Mouse (Mus musculus): ENCODE results near the gene Frem1. TPM values are rescaled to one million over a fixed set of nuclear protein-coding genes. Genes with fewer than 3 reads are reported as not detected.

Gene Frem1
- polyA plus RNA-seq, 1 experiment from 2014 or later = 0.63 TPM

- Histone ChIP-seq H3K4me3 (replicated peaks) (no peak within 1 kb of the TSS), H3K36me3 (no peaks in the 10 kb centered on the region), H3K27ac (no peak within 1 kb of the TSS), H3K4me1 (replicated peaks) (no peaks in the 10 kb centered on the region), H3K27me3 (no peaks in the 10 kb centered on the region), H3K9ac (no peak within 1 kb of the TSS), H3K9me3 (replicated peaks) (no peaks in the 10 kb centered on the region), H3K4me2 (no peak within 1 kb of the TSS)
- DNase-seq (no peak), ATAC-seq (ENCODE audit: low read depth) (no peak)
- 62% methylated on average over 19 of the region's 19 CpGs for WGBS (ENCODE audit: insufficient replicate concordance)
Measured at GRCm38 (mm10) chr4:82884636-82885534, 167.3 kb downstream of the Frem1 start, which contains the start of gene Cer1. Gene Cer1 (minus strand): TSS chr4:82885148.

- no peak for ATAC-seq (ENCODE audit: low read depth)
- Histone ChIP-seq H3K4me1 (replicated peaks) (no peaks in the 10 kb centered on the region), H3K36me3 (no peaks in the 10 kb centered on the region), H3K4me3 (replicated peaks) (no peak overlapping the region), H3K9me3 (replicated peaks) (no peaks in the 10 kb centered on the region), H3K27ac (no peak overlapping the region), H3K27me3 (no peaks in the 10 kb centered on the region), H3K9ac (no peak overlapping the region), H3K4me2 (no peak overlapping the region)
- DNase-seq = no peak
- 67% methylated on average over 9 of the region's 9 CpGs for WGBS (ENCODE audit: insufficient replicate concordance)
Measured at GRCm38 (mm10) chr4:82882500-82882899, 169.6 kb downstream of the Frem1 start.

GRCm38 (mm10) chr4:82881366-82881765 lies 170.8 kb downstream of the Frem1 start:
- no peak for DNase-seq
- no peak for ATAC-seq (ENCODE audit: low read depth)
- WGBS (ENCODE audit: insufficient replicate concordance) = 59% methylated on average over 3 of the region's 3 CpGs

GRCm38 (mm10) chr4:82880243-82880642 lies 171.9 kb downstream of the Frem1 start:
- WGBS (ENCODE audit: insufficient replicate concordance) = 65% methylated on average over 2 of the region's 2 CpGs
- no peak overlapping the region for H3K4me3 ChIP-seq (replicated peaks)

More at GRCm38 (mm10) chr4:82881366-82881765, 170.8 kb downstream of the Frem1 start:
- H3K9me3 ChIP-seq (replicated peaks) = no peaks in the 10 kb centered on the region
- H3K27ac ChIP-seq = no peak overlapping the region
- no peak overlapping the region for H3K4me2 ChIP-seq
- H3K4me3 ChIP-seq (replicated peaks) = no peak overlapping the region
- no peaks in the 10 kb centered on the region for H3K27me3 ChIP-seq
- no peaks in the 10 kb centered on the region for H3K36me3 ChIP-seq
- H3K4me1 ChIP-seq (replicated peaks) = no peaks in the 10 kb centered on the region
- H3K9ac ChIP-seq = no peak overlapping the region

GRCm38 (mm10) chr4:82879152-82879551 lies 173.0 kb downstream of the Frem1 start:
- no peak for DNase-seq
- Histone ChIP-seq H3K36me3 (no peaks in the 10 kb centered on the region), H3K4me3 (replicated peaks) (no peak overlapping the region), H3K27me3 (no peaks in the 10 kb centered on the region), H3K4me1 (replicated peaks) (0 out of 2 replicates have a peak, but pooled peaks cover 2% of the 10 kb centered on the region), H3K4me2 (no peak overlapping the region), H3K27ac (no peak overlapping the region), H3K9me3 (replicated peaks) (no peaks in the 10 kb centered on the region), H3K9ac (no peak overlapping the region)
- no peak for ATAC-seq (ENCODE audit: low read depth)
- WGBS (ENCODE audit: insufficient replicate concordance) = 57% methylated on average over 6 of the region's 6 CpGs

More at GRCm38 (mm10) chr4:82880243-82880642, 171.9 kb downstream of the Frem1 start:
- H3K9me3 ChIP-seq (replicated peaks) = no peaks in the 10 kb centered on the region
- H3K9ac ChIP-seq = no peak overlapping the region
- no peaks in the 10 kb centered on the region for H3K27me3 ChIP-seq
- H3K36me3 ChIP-seq = no peaks in the 10 kb centered on the region
- H3K4me1 ChIP-seq (replicated peaks) = no peaks in the 10 kb centered on the region
- ATAC-seq (ENCODE audit: low read depth) (no peak), DNase-seq (no peak)
- H3K4me2 ChIP-seq = no peak overlapping the region
- no peak overlapping the region for H3K27ac ChIP-seq

- Histone ChIP-seq H3K27ac (no peak overlapping the region), H3K4me2 (no peak overlapping the region), H3K4me3 (replicated peaks) (no peak overlapping the region), H3K27me3 (no peaks in the 10 kb centered on the region), H3K4me1 (replicated peaks) (0 out of 2 replicates have a peak, but pooled peaks cover 2% of the 10 kb centered on the region), H3K9me3 (replicated peaks) (no peaks in the 10 kb centered on the region), H3K9ac (no peak overlapping the region), H3K36me3 (no peaks in the 10 kb centered on the region)
- WGBS (ENCODE audit: insufficient replicate concordance) = 62% methylated on average over 2 of the region's 2 CpGs
- ATAC-seq (ENCODE audit: low read depth) (no peak), DNase-seq (no peak)
Measured at GRCm38 (mm10) chr4:82876656-82877055, 175.5 kb downstream of the Frem1 start.

GRCm38 (mm10) chr4:82875532-82875931 lies 176.6 kb downstream of the Frem1 start:
- H3K9ac ChIP-seq = no peak overlapping the region
- no peaks in the 10 kb centered on the region for H3K9me3 ChIP-seq (replicated peaks)
- H3K27ac ChIP-seq = no peak overlapping the region
- H3K4me2 ChIP-seq = no peak overlapping the region
- ATAC-seq (ENCODE audit: low read depth) (no peak), DNase-seq (no peak)
- H3K4me3 ChIP-seq (replicated peaks) = no peak overlapping the region
- no peaks in the 10 kb centered on the region for H3K27me3 ChIP-seq
- 0 out of 2 replicates have a peak, but pooled peaks cover 2% of the 10 kb centered on the region for H3K4me1 ChIP-seq (replicated peaks)
- H3K36me3 ChIP-seq = no peaks in the 10 kb centered on the region
- 56% methylated on average over 4 of the region's 4 CpGs for WGBS (ENCODE audit: insufficient replicate concordance)

- no peak overlapping the region for H3K9ac ChIP-seq
- 0 out of 2 replicates have a peak, but pooled peaks cover 2% of the 10 kb centered on the region for H3K4me1 ChIP-seq (replicated peaks)
- no peaks in the 10 kb centered on the region for H3K27me3 ChIP-seq
- no peak overlapping the region for H3K4me3 ChIP-seq (replicated peaks)
- H3K4me2 ChIP-seq = no peak overlapping the region
- H3K27ac ChIP-seq = no peak overlapping the region
- H3K36me3 ChIP-seq = no peaks in the 10 kb centered on the region
- DNase-seq (no peak), ATAC-seq (ENCODE audit: low read depth) (no peak)
- 50% methylated on average over 4 of the region's 4 CpGs for WGBS (ENCODE audit: insufficient replicate concordance)
- H3K9me3 ChIP-seq (replicated peaks) = no peaks in the 10 kb centered on the region
Measured at GRCm38 (mm10) chr4:82874791-82875190, 177.3 kb downstream of the Frem1 start.

GRCm38 (mm10) chr4:82872548-82872947 lies 179.6 kb downstream of the Frem1 start:
- Histone ChIP-seq H3K27me3 (no peaks in the 10 kb centered on the region), H3K36me3 (no peaks in the 10 kb centered on the region), H3K9me3 (replicated peaks) (no peaks in the 10 kb centered on the region), H3K27ac (no peak overlapping the region), H3K4me3 (replicated peaks) (no peak overlapping the region), H3K4me1 (replicated peaks) (0 out of 2 replicates have a peak, but pooled peaks cover 2% of the 10 kb centered on the region), H3K9ac (no peak overlapping the region), H3K4me2 (no peak overlapping the region)
- no peak for DNase-seq
- WGBS (ENCODE audit: insufficient replicate concordance) = 66% methylated on average over 4 of the region's 4 CpGs
- ATAC-seq (ENCODE audit: low read depth) = no peak

- H3K4me1 ChIP-seq (replicated peaks) = 0 out of 2 replicates have a peak, but pooled peaks cover 2% of the 10 kb centered on the region
Measured at GRCm38 (mm10) chr4:82872121-82872520, 180.0 kb downstream of the Frem1 start.

GRCm38 (mm10) chr4:82870931-82871330 lies 181.2 kb downstream of the Frem1 start:
- ATAC-seq (ENCODE audit: low read depth) (no peak), DNase-seq (no peak)

More at GRCm38 (mm10) chr4:82872121-82872520, 180.0 kb downstream of the Frem1 start:
- 60% methylated on average over 6 of the region's 6 CpGs for WGBS (ENCODE audit: insufficient replicate concordance)
- Histone ChIP-seq H3K27me3 (no peaks in the 10 kb centered on the region), H3K9me3 (replicated peaks) (no peaks in the 10 kb centered on the region), H3K4me2 (no peak overlapping the region), H3K4me3 (replicated peaks) (no peak overlapping the region), H3K36me3 (no peaks in the 10 kb centered on the region), H3K27ac (no peak overlapping the region), H3K9ac (no peak overlapping the region)
- no peak for ATAC-seq (ENCODE audit: low read depth)
- DNase-seq = no peak

More at GRCm38 (mm10) chr4:82870931-82871330, 181.2 kb downstream of the Frem1 start:
- Histone ChIP-seq H3K9ac (no peak overlapping the region), H3K4me3 (replicated peaks) (no peak overlapping the region), H3K4me1 (replicated peaks) (0 out of 2 replicates have a peak, but pooled peaks cover 2% of the 10 kb centered on the region), H3K27me3 (no peaks in the 10 kb centered on the region), H3K4me2 (no peak overlapping the region), H3K27ac (no peak overlapping the region), H3K36me3 (no peaks in the 10 kb centered on the region), H3K9me3 (replicated peaks) (no peaks in the 10 kb centered on the region)
- 35% methylated on average over 6 of the region's 6 CpGs for WGBS (ENCODE audit: insufficient replicate concordance)
